Mouse (Mus musculus): ENCODE measurements at regions not wholly inside any gene's neighbourhood (a gene's known extent, or its start where the extent isn't known, plus 50 kb on each side); places are given as distances from the start of the nearest gene placed in this dataset.
A peak's percentile ranks its signal among the peaks of the same experiment; 100 is the strongest.

DNA sequence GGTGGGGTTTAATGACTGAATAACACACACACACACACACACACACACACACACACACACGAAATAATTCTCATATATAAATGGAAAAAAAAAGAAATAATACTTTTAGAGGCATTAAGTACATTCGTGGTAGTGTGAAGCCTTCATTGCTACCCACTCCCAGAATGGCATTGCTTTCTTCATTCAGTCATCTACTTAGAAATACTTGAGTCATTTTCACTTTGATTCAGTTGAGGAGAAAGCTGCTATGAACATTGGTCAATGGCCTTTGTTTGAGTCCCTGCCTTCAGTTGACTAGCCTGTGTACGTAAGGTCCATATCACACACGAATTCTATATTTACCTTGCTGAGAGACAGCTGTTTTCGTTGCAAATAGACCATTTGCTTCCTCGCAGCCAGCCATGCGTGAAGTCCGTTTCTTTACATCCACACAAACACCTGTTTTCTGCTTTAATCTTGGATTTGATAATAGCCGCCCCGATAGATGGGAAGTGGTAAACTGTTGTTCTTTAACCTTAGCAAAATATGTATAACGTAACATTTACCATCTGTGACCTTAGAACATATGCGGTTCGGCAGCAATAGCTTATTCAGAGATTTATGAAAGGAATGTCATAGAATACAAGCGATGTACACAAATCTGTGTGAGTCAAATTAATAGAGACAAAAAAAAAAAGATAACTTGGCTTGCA lies 72.3 kb upstream of the Cpm start:
- H3K4me3 ChIP-seq (ENCODE audit: low read length) = no peak overlapping the region
- H3K27me3 ChIP-seq (ENCODE audit: control insufficient read depth, insufficient read depth, low read depth, low read length) = no peaks in the 10 kb centered on the region
- WGBS = 59% methylated on average over 14 of the region's 14 CpGs
- no peak for ATAC-seq (ENCODE audit: low read depth)
- no peaks in the 10 kb centered on the region; the same call in 1 of the 2 replicates for H3K4me1 ChIP-seq (replicated peaks; ENCODE audit: control insufficient read depth, insufficient read depth, low read length)
- H3K36me3 ChIP-seq (ENCODE audit: control insufficient read depth, insufficient read depth, low read length) = no peaks in the 10 kb centered on the region
- no peak overlapping the region for H3K9ac ChIP-seq (ENCODE audit: low read length)
- no peak overlapping the region for H3K27ac ChIP-seq (ENCODE audit: low read length)
- no peaks in the 10 kb centered on the region for H3K9me3 ChIP-seq (ENCODE audit: control insufficient read depth, low read length)
- no peak overlapping the region for H3K4me2 ChIP-seq (ENCODE audit: low read depth, low read length)

DNA sequence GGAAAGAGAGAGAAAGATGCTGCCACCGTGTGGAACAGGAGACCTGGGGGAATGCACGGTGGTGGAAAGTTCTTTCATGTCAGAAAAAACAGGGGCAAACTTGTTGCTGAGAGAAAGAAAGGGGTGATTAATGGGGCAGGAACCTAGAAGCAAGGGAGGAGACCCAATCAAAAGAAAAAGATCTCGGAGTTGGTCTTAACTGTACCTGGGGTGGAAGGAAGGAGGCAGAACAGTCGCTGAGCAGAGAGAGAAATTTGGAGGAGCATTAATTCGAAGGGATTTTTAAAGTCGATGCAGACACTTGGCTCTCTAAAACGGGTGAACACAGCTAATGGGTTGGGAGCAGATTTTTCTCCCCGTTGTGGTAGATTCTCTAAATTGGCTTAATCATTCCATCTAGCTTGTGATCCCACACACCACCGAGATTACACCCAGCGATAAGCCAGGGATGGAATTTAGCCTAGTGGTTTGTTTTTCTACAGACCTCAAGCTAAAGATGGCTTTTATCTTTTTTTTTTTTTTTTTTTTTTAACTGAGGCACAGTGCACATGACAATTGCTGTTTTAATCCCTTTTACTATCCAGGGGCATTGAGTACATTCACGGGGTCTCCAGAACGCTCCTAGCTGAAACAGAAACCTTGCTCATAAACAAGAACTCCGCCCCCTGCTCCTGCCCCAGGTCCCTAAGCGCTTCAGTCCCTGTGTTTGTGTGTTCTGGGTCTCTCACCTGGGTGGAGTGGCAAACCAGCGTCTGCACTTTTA lies 73.1 kb upstream of the Cpm start:
- no peak for ATAC-seq (ENCODE audit: low read depth)
- Histone ChIP-seq H3K9ac (ENCODE audit: low read length) (peak overlapping the region; percentile 28; the same call in 1 of the 2 replicates), H3K27ac (ENCODE audit: low read length) (no peak overlapping the region), H3K4me1 (replicated peaks; ENCODE audit: control insufficient read depth, insufficient read depth, low read length) (no peaks in the 10 kb centered on the region; the same call in 1 of the 2 replicates), H3K36me3 (ENCODE audit: control insufficient read depth, insufficient read depth, low read length) (no peaks in the 10 kb centered on the region), H3K4me2 (ENCODE audit: low read depth, low read length) (peak overlapping the region; percentile 39), H3K4me3 (ENCODE audit: low read length) (no peak overlapping the region), H3K9me3 (ENCODE audit: control insufficient read depth, low read length) (0 out of 2 replicates have a peak, but pooled peaks cover 3% of the 10 kb centered on the region), H3K27me3 (ENCODE audit: control insufficient read depth, insufficient read depth, low read depth, low read length) (no peaks in the 10 kb centered on the region)
- 30% methylated on average over 15 of the region's 15 CpGs for WGBS

GRCm38 (mm10) chr10:117555542-117555941 lies 73.8 kb upstream of the Cpm start:
- no peak overlapping the region for H3K27ac ChIP-seq (ENCODE audit: low read length)
- no peak overlapping the region for H3K4me2 ChIP-seq (ENCODE audit: low read depth, low read length)
- H3K36me3 ChIP-seq (ENCODE audit: control insufficient read depth, insufficient read depth, low read length) = no peaks in the 10 kb centered on the region
- H3K9ac ChIP-seq (ENCODE audit: low read length) = no peak overlapping the region
- no peaks in the 10 kb centered on the region; the same call in 1 of the 2 replicates for H3K4me1 ChIP-seq (replicated peaks; ENCODE audit: control insufficient read depth, insufficient read depth, low read length)
- WGBS = 75% methylated on average over 10 of the region's 10 CpGs
- ATAC-seq (ENCODE audit: low read depth) = no peak
- no peaks in the 10 kb centered on the region for H3K27me3 ChIP-seq (ENCODE audit: control insufficient read depth, insufficient read depth, low read depth, low read length)
- H3K9me3 ChIP-seq (ENCODE audit: control insufficient read depth, low read length) = 0 out of 2 replicates have a peak, but pooled peaks cover 5% of the 10 kb centered on the region
- H3K4me3 ChIP-seq (ENCODE audit: low read length) = no peak overlapping the region

GRCm38 (mm10) chr10:117555044-117555443 lies 74.3 kb upstream of the Cpm start:
- no peak overlapping the region for H3K9ac ChIP-seq (ENCODE audit: low read length)
- no peaks in the 10 kb centered on the region for H3K36me3 ChIP-seq (ENCODE audit: control insufficient read depth, insufficient read depth, low read length)
- ATAC-seq (ENCODE audit: low read depth) = no peak
- H3K4me2 ChIP-seq (ENCODE audit: low read depth, low read length) = no peak overlapping the region
- H3K27ac ChIP-seq (ENCODE audit: low read length) = no peak overlapping the region
- H3K4me1 ChIP-seq (replicated peaks; ENCODE audit: control insufficient read depth, insufficient read depth, low read length) = no peaks in the 10 kb centered on the region; the same call in 1 of the 2 replicates
- H3K4me3 ChIP-seq (ENCODE audit: low read length) = no peak overlapping the region
- 0 out of 2 replicates have a peak, but pooled peaks cover 5% of the 10 kb centered on the region for H3K9me3 ChIP-seq (ENCODE audit: control insufficient read depth, low read length)
- 80% methylated on average over 8 of the region's 8 CpGs for WGBS
- H3K27me3 ChIP-seq (ENCODE audit: control insufficient read depth, insufficient read depth, low read depth, low read length) = no peaks in the 10 kb centered on the region

DNA sequence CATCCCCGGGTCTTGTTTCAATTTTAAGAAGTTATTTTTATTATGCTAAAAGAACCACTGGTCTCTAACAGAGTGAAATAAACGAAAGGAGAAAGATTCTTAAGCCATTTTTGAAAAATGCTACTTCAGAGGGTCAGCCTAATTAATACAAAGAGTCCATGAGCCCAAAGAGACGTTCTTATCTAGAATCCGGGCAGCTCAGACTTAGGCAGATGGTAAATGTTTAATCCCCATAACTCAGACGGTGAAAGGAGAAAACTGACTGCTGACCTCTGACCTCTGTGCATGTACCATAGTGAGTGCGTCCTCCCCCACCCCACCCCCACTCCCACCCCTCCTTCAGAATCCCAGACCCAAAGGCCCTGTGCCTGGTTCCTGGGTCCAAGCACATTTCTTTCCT lies 74.8 kb upstream of the Cpm start:
- H3K4me2 ChIP-seq (ENCODE audit: low read depth, low read length) = no peak overlapping the region
- whole genome bisulfite sequencing = 29% methylated on average over 6 of the region's 6 CpGs
- ATAC-seq (ENCODE audit: low read depth) = 0 out of 2 replicates have a peak, but pooled peaks have one; percentile 20
- H3K4me3 ChIP-seq (ENCODE audit: low read length) = no peak overlapping the region
- H3K4me1 ChIP-seq (replicated peaks; ENCODE audit: control insufficient read depth, insufficient read depth, low read length) = no peaks in the 10 kb centered on the region; the same call in 1 of the 2 replicates
- no peak overlapping the region for H3K9ac ChIP-seq (ENCODE audit: low read length)
- no peak overlapping the region for H3K27ac ChIP-seq (ENCODE audit: low read length)
- H3K36me3 ChIP-seq (ENCODE audit: control insufficient read depth, insufficient read depth, low read length) = no peaks in the 10 kb centered on the region
- no peaks in the 10 kb centered on the region for H3K27me3 ChIP-seq (ENCODE audit: control insufficient read depth, insufficient read depth, low read depth, low read length)
- 0 out of 2 replicates have a peak, but pooled peaks cover 5% of the 10 kb centered on the region for H3K9me3 ChIP-seq (ENCODE audit: control insufficient read depth, low read length)

- ATAC-seq (ENCODE audit: low read depth) = no peak
- no peak overlapping the region for H3K27ac ChIP-seq (ENCODE audit: low read length)
- H3K4me2 ChIP-seq (ENCODE audit: low read depth, low read length) = no peak overlapping the region
- H3K27me3 ChIP-seq (ENCODE audit: control insufficient read depth, insufficient read depth, low read depth, low read length) = no peaks in the 10 kb centered on the region
- H3K4me1 ChIP-seq (replicated peaks; ENCODE audit: control insufficient read depth, insufficient read depth, low read length) = no peaks in the 10 kb centered on the region; the same call in 1 of the 2 replicates
- 66% methylated on average over 15 of the region's 15 CpGs for WGBS
- 0 out of 2 replicates have a peak, but pooled peaks cover 5% of the 10 kb centered on the region for H3K9me3 ChIP-seq (ENCODE audit: control insufficient read depth, low read length)
- no peaks in the 10 kb centered on the region for H3K36me3 ChIP-seq (ENCODE audit: control insufficient read depth, insufficient read depth, low read length)
- no peak overlapping the region for H3K4me3 ChIP-seq (ENCODE audit: low read length)
- H3K9ac ChIP-seq (ENCODE audit: low read length) = no peak overlapping the region
Observed at GRCm38 (mm10) chr10:117553211-117554186, 75.8 kb upstream of the Cpm start.

DNA sequence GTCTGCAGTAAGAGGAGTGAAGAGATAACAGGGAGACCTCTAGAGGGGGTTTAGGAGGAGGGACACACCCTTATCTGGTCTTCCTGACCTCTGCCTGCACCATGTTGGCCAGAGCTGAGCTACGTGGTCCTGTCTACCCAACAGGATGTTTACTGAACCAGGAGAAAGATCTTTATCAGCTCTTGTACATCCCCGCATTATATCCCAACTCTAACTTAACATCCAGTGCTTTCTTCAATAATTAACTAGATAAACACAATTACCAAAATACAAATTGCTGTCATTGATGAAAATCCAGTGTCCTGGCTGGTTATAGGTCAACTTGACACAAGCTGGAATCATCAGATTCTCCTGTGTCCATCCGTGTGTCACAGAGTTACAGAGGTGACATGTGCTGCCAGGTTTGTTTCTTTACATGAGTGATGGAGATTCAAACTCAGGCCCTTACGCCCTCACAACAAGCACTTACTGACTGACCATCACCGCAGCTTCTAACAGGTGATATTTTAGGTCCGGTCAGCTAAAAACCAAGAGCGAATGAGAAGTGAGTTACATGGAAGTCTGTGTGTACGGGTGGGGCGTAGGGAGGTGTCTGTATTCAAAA lies 77.1 kb upstream of the Cpm start:
- Histone ChIP-seq H3K9me3 (ENCODE audit: control insufficient read depth, low read length) (0 out of 2 replicates have a peak, but pooled peaks cover 5% of the 10 kb centered on the region), H3K27me3 (ENCODE audit: control insufficient read depth, insufficient read depth, low read depth, low read length) (no peaks in the 10 kb centered on the region), H3K27ac (ENCODE audit: low read length) (no peak overlapping the region), H3K4me1 (replicated peaks; ENCODE audit: control insufficient read depth, insufficient read depth, low read length) (no peaks in the 10 kb centered on the region; the same call in 1 of the 2 replicates), H3K9ac (ENCODE audit: low read length) (no peak overlapping the region), H3K36me3 (ENCODE audit: control insufficient read depth, insufficient read depth, low read length) (no peaks in the 10 kb centered on the region), H3K4me3 (ENCODE audit: low read length) (no peak overlapping the region), H3K4me2 (ENCODE audit: low read depth, low read length) (no peak overlapping the region)
- 80% methylated on average over 9 of the region's 9 CpGs for WGBS
- no peak for ATAC-seq (ENCODE audit: low read depth)

DNA sequence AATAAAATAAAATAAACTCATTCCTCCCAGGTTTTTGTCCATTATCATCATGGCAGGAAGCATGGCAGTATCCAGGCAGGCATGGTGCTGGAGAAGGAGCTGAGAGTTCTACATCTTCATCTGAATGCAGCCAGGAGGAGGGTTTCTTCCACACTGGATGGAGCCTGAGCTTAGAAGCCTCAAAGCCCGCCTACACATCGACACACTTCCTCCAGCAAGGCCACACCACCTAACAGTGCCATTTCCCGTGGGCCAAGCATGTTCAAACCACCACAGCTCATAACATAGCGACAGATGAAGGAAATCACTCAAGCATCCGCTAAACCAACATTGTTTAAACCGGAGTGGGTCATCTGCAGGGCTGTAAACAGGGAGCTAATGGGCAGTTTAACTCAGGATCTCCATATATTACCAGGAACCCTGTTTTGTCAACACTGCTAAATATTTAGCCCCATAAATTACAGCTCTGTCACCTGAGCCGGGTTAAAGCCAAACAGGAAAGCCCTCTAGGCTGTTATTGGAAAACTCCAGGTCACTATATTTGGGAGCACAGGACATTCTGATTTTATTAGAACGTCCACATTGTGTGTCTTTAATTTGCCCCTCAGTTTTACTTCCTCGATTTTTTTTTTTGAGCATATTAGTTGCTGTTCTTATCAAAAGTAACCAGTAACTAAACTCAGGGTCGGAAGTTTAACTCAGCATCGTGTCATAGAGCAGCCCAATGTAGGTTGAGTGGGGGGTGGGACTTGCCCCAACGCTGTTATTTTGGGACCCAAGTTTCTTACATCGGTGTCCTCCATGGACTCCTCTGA lies 77.9 kb upstream of the Cpm start:
- WGBS = 75% methylated on average over 13 of the region's 13 CpGs
- H3K9ac ChIP-seq (ENCODE audit: low read length) = no peak overlapping the region
- no peaks in the 10 kb centered on the region; the same call in 1 of the 2 replicates for H3K4me1 ChIP-seq (replicated peaks; ENCODE audit: control insufficient read depth, insufficient read depth, low read length)
- H3K4me3 ChIP-seq (ENCODE audit: low read length) = no peak overlapping the region
- H3K27ac ChIP-seq (ENCODE audit: low read length) = no peak overlapping the region
- H3K27me3 ChIP-seq (ENCODE audit: control insufficient read depth, insufficient read depth, low read depth, low read length) = no peaks in the 10 kb centered on the region
- H3K4me2 ChIP-seq (ENCODE audit: low read depth, low read length) = no peak overlapping the region
- H3K36me3 ChIP-seq (ENCODE audit: control insufficient read depth, insufficient read depth, low read length) = no peaks in the 10 kb centered on the region
- ATAC-seq (ENCODE audit: low read depth) = no peak
- H3K9me3 ChIP-seq (ENCODE audit: control insufficient read depth, low read length) = 0 out of 2 replicates have a peak, but pooled peaks cover 5% of the 10 kb centered on the region

Data from lung, embryonic 16.5 days (tissue).